Mouse (Mus musculus): ENCODE measurements at regions not wholly inside any gene's neighbourhood (a gene's known extent, or its start where the extent isn't known, plus 50 kb on each side); places are given as distances from the start of the nearest gene placed in this dataset.
"Not testable (repeated sequence)": the region's sequence is repeated elsewhere in the genome, so short reads cannot be mapped to it uniquely, and the experiment has no call there.

DNA sequence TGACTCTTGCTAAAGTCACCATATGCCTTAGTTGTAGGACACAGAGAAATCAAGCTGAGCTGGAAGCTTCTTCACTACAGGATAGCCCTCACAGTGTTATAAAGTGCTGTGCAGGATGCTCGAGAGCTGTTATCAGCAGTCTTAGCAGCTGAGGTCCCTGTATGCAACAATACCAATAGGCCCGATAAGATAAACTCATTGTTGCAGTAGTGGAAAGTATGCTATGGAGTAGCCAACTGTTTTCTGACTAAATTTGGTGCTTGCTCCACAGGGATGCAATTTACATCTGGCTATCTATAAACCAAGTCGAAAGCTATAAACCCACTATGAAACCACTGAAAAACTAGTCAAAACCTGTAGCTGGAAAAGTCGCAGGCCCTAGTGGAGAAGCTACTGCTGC lies 715.3 kb upstream of the Diaph2 start:
- DNase-seq (ENCODE audit: low read depth), result no peak

DNA sequence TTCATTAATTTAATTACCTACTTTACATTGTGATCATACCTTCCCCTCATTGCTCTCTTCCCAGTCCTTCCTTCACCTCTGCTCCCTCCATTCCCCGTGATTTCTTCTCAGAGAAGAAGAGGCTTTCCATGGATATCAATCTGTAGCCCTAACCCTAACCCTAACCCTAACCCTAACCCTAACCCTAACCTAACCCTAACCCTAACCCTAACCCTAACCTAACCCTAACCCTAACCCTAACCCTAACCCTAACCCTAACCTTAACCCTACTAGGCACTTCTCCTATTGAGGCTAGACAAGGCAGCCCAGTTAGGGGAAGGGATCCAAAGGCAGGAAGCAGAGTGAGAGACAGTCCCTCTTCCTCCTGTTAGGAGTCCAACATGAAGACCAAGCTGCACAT lies 693.1 kb upstream of the Diaph2 start:
- not testable (repeated sequence) for DNase-seq (ENCODE audit: low read depth)

DNA sequence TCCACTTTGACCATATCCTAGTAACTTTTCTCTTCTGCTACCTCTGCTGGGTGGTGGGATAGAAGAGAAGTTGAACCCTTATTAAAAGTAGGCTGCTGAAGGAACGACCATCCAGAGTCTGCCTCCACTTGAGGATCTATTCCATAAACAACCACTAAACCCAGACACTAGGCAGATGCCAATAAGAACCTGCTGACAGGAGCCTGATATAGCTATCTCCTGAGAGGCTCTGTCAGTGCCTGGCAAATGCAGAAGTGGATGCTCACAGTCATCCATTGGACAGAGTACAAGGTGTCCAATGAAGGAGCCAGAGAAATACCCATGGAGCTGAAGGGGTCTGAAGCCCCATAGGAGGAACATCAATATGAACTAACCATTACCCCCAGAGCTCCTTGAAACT lies 653.7 kb upstream of the Diaph2 start:
- not testable (repeated sequence) for DNase-seq (ENCODE audit: low read depth)

DNA sequence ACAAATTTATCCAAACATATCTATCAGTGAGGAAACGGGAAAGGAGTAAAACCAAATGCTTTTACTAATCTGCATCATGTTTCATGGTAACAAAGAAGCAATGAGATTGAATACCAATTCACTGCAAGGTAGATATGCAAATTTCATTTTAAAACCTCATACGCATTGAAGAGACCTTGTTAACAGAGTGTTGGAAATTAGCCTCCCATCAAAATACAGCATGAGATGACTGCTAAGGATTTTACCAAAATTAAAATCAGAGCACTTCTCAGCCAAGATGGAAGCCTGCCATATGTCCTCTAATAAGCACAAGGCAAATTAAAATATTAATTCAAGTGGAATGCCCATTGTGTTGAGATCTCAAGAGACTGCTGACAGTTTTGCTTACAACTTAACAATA lies 651.2 kb upstream of the Diaph2 start:
- DNase-seq (ENCODE audit: low read depth), result no peak

DNA sequence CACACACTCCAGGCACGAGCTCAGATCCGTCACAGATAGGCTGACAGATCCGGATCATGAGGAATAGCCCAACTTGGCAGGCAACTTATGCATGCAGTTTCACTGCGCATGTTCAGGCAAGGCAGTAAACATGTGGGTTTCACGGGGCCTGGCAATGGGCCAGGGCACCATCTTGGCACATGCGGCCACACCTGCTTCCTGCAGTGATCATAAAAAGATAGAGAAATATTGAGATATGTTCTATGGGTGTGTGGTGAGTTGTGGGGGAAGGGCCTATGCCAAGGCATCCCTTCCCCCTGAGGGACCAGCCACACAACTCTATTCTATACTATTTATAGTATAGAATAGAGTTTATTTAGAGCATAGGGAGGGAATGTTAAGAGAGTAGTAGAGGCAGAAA lies 647.3 kb upstream of the Diaph2 start:
- DNase-seq (ENCODE audit: low read depth), result peak; percentile 0

DNA sequence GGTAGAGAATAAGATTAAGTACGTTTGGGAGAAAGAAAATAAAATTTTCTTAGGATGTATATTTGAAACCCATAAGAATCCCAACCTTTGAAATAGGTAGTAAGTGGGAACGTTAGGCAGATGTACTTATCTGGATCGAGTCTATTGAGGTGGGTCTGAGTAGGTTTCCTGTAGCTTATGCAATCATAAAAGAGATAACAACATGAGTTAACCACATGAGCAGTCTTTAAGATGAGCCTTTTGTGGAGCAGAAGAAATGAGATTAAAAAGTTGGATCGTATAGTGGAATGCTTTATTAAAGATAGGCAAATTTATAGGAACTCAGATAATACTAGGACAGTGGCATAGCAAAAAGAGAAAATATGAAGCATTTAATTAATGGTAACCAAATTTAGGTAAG lies 646.3 kb upstream of the Diaph2 start:
- no peak for DNase-seq (ENCODE audit: low read depth)
